Mouse (Mus musculus) adrenal gland, postnatal 25 days (tissue): ENCODE measurements at regions not wholly inside any gene's neighbourhood (a gene's known extent, or its start where the extent isn't known, plus 50 kb on each side); places are given as distances from the start of the nearest gene placed in this dataset.

ENCODE experiments used
- DNase-seq: peaks from one replicate; pipeline ENCODE4 v3.0.0; 2021; ENCODE audit warnings: mixed read lengths

DNA sequence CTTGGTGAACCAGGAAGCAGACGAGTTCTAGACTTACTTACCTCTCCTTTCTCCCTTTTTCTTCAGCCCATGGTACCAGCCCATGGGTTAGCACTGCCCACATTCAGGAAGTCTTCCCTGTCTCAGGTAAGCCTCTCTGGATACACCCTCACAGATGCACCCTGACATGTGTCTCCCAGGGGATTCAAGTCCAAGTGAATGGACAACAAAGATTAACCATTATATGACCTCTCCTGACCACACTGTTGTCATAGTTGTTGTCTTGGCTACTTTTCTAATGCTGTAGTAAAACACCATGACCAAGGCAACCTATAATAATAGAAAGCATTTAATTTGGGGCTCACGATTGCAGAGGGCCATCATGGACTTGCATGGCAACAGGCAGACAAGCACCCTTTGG, 98.8 kb upstream of the Vash1 start:
- DNase-seq, result no peak

DNA sequence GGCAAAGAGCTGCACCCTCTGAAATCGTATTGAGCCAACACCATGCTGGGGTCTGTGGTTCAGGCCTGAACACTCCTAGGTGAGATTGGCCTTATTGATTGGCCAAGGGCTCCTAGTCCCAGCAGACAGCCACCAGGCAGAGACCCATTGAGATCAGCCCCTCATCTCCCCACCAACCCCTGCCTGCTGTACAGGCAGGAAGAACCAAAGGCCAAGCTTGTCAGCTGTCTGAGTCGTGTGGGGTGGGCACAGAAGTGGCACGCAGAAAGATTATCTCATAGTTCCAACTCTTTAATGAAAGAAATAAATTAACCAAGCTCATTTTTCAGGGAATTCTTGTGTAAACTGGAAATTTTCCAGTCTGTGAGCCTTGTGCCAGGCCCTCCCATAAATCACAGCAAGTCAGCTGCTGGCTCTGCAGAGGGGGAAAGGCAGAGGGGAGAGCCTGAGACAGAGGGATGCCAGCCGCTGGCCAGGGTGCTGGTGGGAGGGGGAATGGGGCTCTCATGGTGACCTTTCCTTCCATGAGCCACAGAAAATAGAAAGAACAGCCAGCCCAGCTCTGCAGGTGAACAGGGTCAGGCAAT, 98.3 kb upstream of the Vash1 start:
- peak; percentile 32 for DNase-seq

- no peak for DNase-seq
Measured at GRCm38 (mm10) chr12:86582076-86582475, 96.4 kb upstream of the Vash1 start.

GRCm38 (mm10) chr12:86588010-86588409, 90.5 kb upstream of the Vash1 start:
- DNase-seq, result no peak

- DNase-seq, result no peak
Measured at GRCm38 (mm10) chr12:86592509-86592908, 86.0 kb upstream of the Vash1 start.

DNA sequence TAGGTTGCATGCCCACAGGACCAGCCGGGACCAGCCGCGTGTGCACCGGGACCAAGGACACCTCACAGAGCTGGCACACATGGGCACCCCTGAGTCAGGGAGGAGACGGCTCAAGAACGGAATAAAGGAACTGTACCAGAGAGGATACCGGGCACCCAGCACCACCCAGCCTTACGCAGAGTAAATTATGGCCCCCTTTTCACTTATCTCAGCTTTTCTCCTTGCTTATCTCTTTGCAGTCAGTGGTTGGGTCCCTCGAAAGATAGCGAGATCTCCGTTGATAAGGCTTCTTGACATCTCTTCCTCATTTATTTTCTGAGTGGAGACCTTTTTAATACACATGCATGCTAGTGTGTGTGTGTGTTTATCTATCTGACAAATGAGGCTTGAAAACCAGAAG, 83.9 kb upstream of the Vash1 start:
- DNase-seq, result no peak

DNA sequence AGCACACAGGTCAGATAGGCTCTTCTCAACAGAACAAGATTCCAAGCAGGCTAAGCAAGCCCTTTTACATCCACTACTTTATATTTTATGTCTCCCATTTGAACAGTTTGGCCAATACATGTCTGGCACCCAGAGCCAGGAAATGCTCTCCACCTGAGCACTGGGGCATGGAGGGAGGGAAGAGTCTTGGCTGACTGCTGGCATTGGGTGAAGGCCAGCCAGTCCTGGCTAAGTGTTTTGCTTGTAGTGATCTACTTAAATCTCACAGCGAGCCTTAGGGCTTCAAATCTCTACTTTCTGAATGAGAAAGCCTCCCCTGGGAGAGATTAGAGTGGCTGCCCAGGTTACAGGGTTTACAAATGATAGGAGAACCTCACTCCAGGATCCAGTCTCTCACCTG, 78.5 kb upstream of the Vash1 start:
- DNase-seq, result no peak

DNA sequence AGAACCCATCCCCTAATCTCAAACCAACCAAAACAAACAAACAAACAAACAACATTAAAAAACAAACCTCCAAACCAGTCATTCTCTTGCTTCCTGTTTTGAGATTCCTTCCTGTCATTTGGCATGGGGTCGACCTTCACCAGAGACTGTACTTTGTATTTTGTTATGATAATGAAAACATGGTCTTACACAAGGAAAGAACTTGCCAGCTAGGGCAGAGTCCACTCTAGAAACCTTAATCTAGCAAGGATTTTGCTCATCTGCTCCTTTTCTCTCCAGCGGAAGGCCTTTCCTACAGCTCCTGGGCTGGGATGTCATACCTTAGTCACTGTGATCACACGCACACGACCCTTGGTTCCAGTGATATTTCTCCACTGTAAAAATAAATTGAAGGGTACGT, 75.0 kb upstream of the Vash1 start:
- DNase-seq, result no peak

DNA sequence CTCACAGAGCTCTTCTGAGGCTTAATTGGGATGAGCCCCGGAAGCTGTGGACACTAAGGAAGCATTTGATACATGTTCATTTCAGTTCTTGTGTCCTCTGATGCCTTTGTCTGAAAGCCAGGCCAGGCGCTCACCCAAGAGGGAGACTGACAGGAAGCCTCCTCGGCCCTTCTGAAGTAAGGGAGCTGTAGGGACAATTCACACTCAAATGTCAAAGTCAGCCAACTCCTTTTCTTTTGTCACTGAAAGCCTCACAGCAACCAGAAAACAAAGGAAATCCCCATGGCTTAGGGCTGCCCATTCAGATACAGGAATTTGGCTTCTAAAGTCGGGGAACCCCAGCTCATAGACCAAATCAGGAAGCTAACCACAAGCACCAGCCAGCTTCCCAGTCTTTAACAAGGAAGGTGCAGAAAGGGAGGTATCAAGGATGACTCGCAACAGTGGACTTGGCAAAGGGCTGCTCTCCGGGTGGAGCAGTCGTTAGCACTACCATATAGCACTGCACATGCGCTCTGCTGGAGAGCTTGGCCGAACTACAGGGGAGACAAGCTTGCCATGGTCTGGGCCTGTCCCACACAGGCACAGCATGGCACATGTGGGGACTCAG, 66.0 kb upstream of the Vash1 start:
- no peak for DNase-seq

DNA sequence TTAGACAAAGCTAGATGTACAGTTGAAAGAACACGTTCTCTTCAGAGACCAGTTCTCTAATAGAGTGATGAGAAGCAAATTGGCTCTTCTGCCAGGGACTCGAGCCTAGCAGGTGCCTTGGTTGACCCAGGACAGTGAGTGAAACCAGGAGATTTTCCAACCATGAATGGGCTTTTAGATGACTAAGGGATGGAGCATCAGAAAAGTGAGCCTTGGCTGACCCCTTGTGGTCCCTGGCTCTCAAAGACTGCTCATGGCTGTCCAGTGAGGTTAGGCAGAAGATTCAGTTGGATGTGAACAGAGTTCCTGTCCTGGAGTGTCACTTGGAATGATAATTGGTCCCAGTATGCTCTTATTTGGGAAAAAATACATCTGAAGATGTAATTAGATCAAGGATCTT, 64.3 kb upstream of the Vash1 start:
- peak; percentile 56 for DNase-seq

DNA sequence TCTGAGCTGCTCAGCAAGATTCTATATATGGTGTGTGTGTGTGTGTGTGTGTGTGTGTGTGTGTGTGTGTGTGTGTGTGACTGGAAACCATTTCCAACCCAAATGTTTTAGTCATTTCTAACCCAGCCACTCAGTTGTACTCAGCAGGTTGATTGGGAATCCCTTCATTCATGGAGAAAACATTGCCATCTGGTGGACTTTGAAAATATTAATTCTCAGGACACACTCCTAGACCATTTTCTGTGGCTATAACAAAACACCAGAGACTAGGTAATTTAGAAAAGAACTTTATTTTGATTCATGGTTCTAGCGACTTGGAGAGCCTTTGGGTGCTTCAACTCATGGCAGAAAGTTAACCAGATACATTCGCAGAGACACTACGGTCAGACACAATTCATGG, 62.2 kb upstream of the Vash1 start:
- no peak for DNase-seq

DNA sequence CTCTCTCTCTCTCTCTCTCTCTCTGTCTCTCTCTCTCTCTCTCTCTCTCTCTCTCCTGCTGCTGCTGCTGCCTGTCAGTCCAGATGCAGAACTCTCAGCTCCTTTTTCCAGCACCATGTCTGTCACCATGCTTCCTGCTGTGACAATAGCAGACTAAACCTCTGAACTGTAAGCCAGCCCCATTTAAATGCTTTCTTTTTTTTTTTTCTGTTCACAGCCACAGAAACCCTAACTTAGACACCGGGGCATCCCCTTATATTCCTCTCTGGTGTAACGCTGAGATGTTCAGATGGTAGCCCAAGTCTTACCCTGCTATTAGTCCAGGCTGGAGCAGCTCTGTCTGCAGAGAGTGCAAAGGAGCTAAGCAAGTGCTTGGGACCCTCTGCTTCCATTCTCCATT, 54.3 kb upstream of the Vash1 start:
- DNase-seq, result no peak

DNA sequence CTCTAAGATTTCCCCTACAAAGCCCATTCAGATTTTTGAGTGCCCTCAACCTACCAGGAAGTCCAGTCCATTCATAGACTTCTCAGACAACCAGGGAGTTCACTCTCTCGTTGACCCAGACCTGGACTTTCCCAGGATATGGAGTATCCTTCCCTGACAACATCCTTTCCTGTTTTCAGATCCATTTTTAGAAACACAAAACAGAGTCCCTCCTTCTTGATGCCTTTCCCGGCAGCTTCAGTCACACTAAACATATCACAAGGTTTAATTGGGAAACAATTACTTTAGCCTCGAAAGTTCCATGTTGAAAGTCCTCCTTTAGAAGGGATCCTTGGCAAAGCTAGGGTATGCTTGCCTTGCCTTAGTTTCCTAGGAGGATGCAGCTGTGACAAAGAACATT, 51.8 kb upstream of the Vash1 start:
- no peak for DNase-seq

GRCm38 (mm10) chr12:86628050-86628782, 50.3 kb upstream of the Vash1 start:
- DNase-seq, result no peak
